Mouse (Mus musculus) heart, postnatal 0 days (tissue): ENCODE data around the gene Prelp. TPM values are rescaled to one million over a fixed set of nuclear protein-coding genes. Genes with fewer than 3 reads are reported as not detected.
A peak's percentile ranks its signal among the peaks of the same experiment; 100 is the strongest.

Experiments used
- ATAC-seq: fragments of 200-750 bp; cut with Nextera tagmentation; 2 replicates; pipeline ENCODE4 v1.8.0; 2017; ENCODE audit warnings: low read depth, moderate number of reproducible peaks, moderate library complexity; ENCODE audit not compliant: insufficient read depth
- DNase-seq: peaks from one replicate; pipeline ENCODE4 v3.0.0-alpha.2; 2016; ENCODE audit warnings: low spot score
- H3K27ac ChIP-seq: fragments of 300-500 bp; sonication (generic); 2 replicates; pipeline ENCODE4 v1.5.1; 2014; ENCODE audit warnings: low read depth, mild to moderate bottlenecking
- H3K27me3 ChIP-seq: fragments of 300-500 bp; sonication (generic); 2 replicates; pipeline ENCODE4 v1.6.1; 2014; ENCODE audit warnings: low read length, mixed read lengths; ENCODE audit not compliant: control insufficient read depth, insufficient read depth
- H3K36me3 ChIP-seq: fragments of 300-500 bp; sonication (generic); replicated peaks from 2 replicates; pipeline ENCODE4 v1.6.1; 2014; ENCODE audit warnings: low read length, mixed read lengths; ENCODE audit not compliant: control insufficient read depth, insufficient read depth
- H3K4me1 ChIP-seq: fragments of 300-500 bp; sonication (generic); 2 replicates; pipeline ENCODE4 v1.6.1; 2014; ENCODE audit warnings: antibody characterized with exemption; ENCODE audit not compliant: control insufficient read depth, insufficient read depth
- H3K4me2 ChIP-seq: fragments of 300-500 bp; sonication (generic); 2 replicates; pipeline ENCODE4 v1.6.1; 2014; ENCODE audit warnings: low read depth, mild to moderate bottlenecking, low read length, moderate library complexity
- H3K4me3 ChIP-seq: fragments of 300-500 bp; sonication (generic); 2 replicates; pipeline ENCODE4 v1.5.1; 2014; ENCODE audit warnings: low read depth, low read length
- H3K9ac ChIP-seq: fragments of 300-500 bp; sonication (generic); replicated peaks from 2 replicates; pipeline ENCODE4 v1.6.1; 2014; ENCODE audit warnings: low read depth, low read length, mixed read lengths
- H3K9me3 ChIP-seq: fragments of 300-500 bp; sonication (generic); replicated peaks from 2 replicates; pipeline ENCODE4 v1.6.1; 2016; ENCODE audit warnings: low read length; ENCODE audit not compliant: control insufficient read depth
- CTCF ChIP-seq: IDR thresholded peaks from 2 replicates; pipeline ENCODE4 v1.5.1; 2016; ENCODE audit warnings: antibody characterized with exemption, control low read depth, low read depth
- EP300 ChIP-seq: IDR thresholded peaks from 2 replicates; pipeline ENCODE4 v1.6.1; 2016; ENCODE audit warnings: antibody characterized with exemption, low read depth
- WGBS: fragments of 180-500 bp; shearing (Covaris S2); extraction: QIAGEN DNeasy Blood & Tissue Kit; methylation state at CpG from one replicate; pipeline ENCODE4 v1.1.7; 2014; 5-methylcytosine and 5-hydroxymethylcytosine counted together
- polyA plus RNA-seq: library from polyadenylated mRNA; unstranded; fragments of >200 nt; fragmentation: Nextera tagmentation; extraction: Ambion mirVana; gene quantifications from 2 replicates; pipeline ENCODE4 v1.2.1, GENCODE M21; 2015
- total RNA-seq: library from RNA; depleted of rRNA; stranded (reverse); fragments of >200 nt; gene quantifications from 2 replicates; pipeline ENCODE4 v1.2.3, GENCODE M21; 2014; ENCODE audit warnings: low replicate concordance

The Prelp gene
- total and polyA plus RNA-seq, 2 experiments from 2014 or later = 5.4 to 6.5 TPM

- WGBS = 61% methylated on average over 14 of the region's 14 CpGs
- Histone ChIP-seq H3K9me3 (0 out of 2 replicates have a peak, but pooled peaks cover 4% of the 10 kb centered on the region), H3K36me3 (no peaks in the 10 kb centered on the region), H3K27me3 (no peaks in the 10 kb centered on the region), H3K4me2 (no peak overlapping the region), H3K4me1 (no peaks in the 10 kb centered on the region), H3K27ac (no peak overlapping the region), H3K9ac (no peak overlapping the region), H3K4me3 (no peak overlapping the region)
- DNase-seq (no peak), ATAC-seq (peak; percentile 42)
- TF ChIP-seq EP300 (no peak), CTCF (no peak)
Observed at GRCm38 (mm10) chr1:133933301-133934195, 12.3 kb upstream of the Prelp start.

DNA sequence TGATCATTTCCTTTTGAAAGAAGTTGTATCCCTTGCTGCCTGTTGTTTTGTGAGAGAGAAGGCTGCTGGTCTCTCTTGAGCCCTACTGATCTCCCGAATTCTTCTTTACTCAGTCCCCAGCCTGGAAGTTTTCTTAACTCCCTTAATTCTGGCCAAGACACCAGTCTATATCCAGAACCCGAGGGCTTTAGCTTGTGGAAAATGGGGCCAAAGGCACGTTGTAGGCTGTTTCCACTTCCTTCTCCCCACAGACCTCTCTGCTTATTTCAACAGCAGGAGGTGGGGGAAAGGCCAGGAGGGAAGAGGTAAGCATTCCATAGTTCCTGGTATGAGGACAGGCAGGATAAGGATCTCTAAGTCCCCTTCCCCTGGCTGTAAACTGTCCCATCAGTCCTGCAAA is 8.8 kb upstream of the Prelp start:
- WGBS = 35% methylated on average over 3 of the region's 3 CpGs
- H3K9ac ChIP-seq = no peak overlapping the region
- no peak for DNase-seq

DNA sequence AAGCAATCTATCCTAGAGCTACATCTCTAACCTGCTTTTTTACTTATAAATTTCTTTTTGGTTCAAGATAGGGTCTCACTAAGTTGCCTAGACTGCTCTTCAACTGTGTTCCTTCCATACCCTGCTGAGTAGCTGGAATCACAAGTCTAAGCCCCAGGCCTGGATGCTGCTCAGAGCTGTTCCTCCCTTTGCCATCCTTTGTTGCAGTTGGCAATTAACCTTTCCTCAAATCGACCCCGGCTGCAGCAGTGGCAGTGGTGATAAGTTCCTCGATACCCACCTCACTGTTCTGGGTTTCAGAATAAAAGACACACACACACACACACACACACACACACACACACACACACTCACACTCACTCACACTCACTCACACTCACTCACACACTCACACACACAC is 4.0 kb upstream of the Prelp start:
- no peak overlapping the region for H3K4me3 ChIP-seq
- no peak overlapping the region for H3K9ac ChIP-seq
- no peaks in the 10 kb centered on the region for H3K36me3 ChIP-seq
- no peak for TF ChIP-seq CTCF
- TF ChIP-seq EP300 = no peak
- H3K4me2 ChIP-seq = no peak overlapping the region
- H3K9me3 ChIP-seq = no peaks in the 10 kb centered on the region
- ATAC-seq = no peak
- no peak overlapping the region for H3K27ac ChIP-seq
- WGBS = 74% methylated on average over 3 of the region's 3 CpGs
- H3K4me1 ChIP-seq = peaks cover 17% of the 10 kb centered on the region
- DNase-seq = no peak
- H3K27me3 ChIP-seq = no peaks in the 10 kb centered on the region

More for the DNA sequence above, 8.8 kb upstream of the Prelp start:
- TF ChIP-seq CTCF (no peak), EP300 (no peak)
- H3K27me3 ChIP-seq = no peaks in the 10 kb centered on the region
- no peaks in the 10 kb centered on the region for H3K9me3 ChIP-seq
- no peaks in the 10 kb centered on the region for H3K4me1 ChIP-seq
- no peak overlapping the region for H3K4me3 ChIP-seq
- no peak for ATAC-seq
- H3K36me3 ChIP-seq = no peaks in the 10 kb centered on the region
- H3K27ac ChIP-seq = no peak overlapping the region
- no peak overlapping the region for H3K4me2 ChIP-seq

- H3K27ac ChIP-seq = no peak overlapping the region
- no peak overlapping the region for H3K9ac ChIP-seq
- TF ChIP-seq CTCF (peak; percentile 41), EP300 (no peak)
- ATAC-seq (no peak), DNase-seq (no peak)
- H3K36me3 ChIP-seq = no peaks in the 10 kb centered on the region
- H3K9me3 ChIP-seq = no peaks in the 10 kb centered on the region
- H3K27me3 ChIP-seq = no peaks in the 10 kb centered on the region
- 44% methylated on average over 7 of the region's 7 CpGs for WGBS
- H3K4me1 ChIP-seq = peaks cover 17% of the 10 kb centered on the region
- H3K4me2 ChIP-seq = no peak overlapping the region
- no peak overlapping the region for H3K4me3 ChIP-seq
Observed at GRCm38 (mm10) chr1:133924141-133924875, 3.1 kb upstream of the Prelp start.

- Histone ChIP-seq H3K9me3 (no peaks in the 10 kb centered on the region), H3K27ac (no peak overlapping the region), H3K4me2 (no peak overlapping the region), H3K4me3 (no peak overlapping the region), H3K27me3 (no peaks in the 10 kb centered on the region), H3K4me1 (peaks cover 18% of the 10 kb centered on the region), H3K36me3 (no peaks in the 10 kb centered on the region), H3K9ac (no peak overlapping the region)
- DNase-seq (no peak), ATAC-seq (no peak)
- TF ChIP-seq EP300 = no peak
- TF ChIP-seq CTCF = no peak
- 88% methylated on average over 5 of the region's 5 CpGs for WGBS
Observed at GRCm38 (mm10) chr1:133923071-133923470, 1.9 kb upstream of the Prelp start.
